Mouse (Mus musculus) forebrain, embryonic 10.5 days (tissue): ENCODE measurements around the gene Zfp534. TPM values are rescaled to one million over a fixed set of nuclear protein-coding genes. Genes with fewer than 3 reads are reported as not detected.
A peak's percentile ranks its signal among the peaks of the same experiment; 100 is the strongest.
"Not testable (repeated sequence)": the region's sequence is repeated elsewhere in the genome, so short reads cannot be mapped to it uniquely, and the experiment has no call there.

Experiments used
- DNase-seq: peaks from one replicate; pipeline ENCODE4 v3.0.0-alpha.2; 2017; ENCODE audit warnings: low spot score; ENCODE audit errors: extremely low spot score
- H3K27ac ChIP-seq: fragments of 300-500 bp; sonication (generic); 2 replicates; pipeline ENCODE4 v1.5.1; 2016; ENCODE audit warnings: mild to moderate bottlenecking
- H3K27me3 ChIP-seq: fragments of 300-500 bp; sonication (generic); 2 replicates; pipeline ENCODE4 v1.6.1; 2016; ENCODE audit warnings: mild to moderate bottlenecking; ENCODE audit not compliant: poor library complexity, severe bottlenecking
- H3K36me3 ChIP-seq: fragments of 300-500 bp; sonication (generic); replicated peaks from 2 replicates; pipeline ENCODE4 v1.6.1; 2016; ENCODE audit warnings: mild to moderate bottlenecking, moderate library complexity
- H3K4me1 ChIP-seq: fragments of 300-500 bp; sonication (generic); 2 replicates; pipeline ENCODE4 v1.6.1; 2016
- H3K4me3 ChIP-seq: fragments of 300-500 bp; sonication (generic); 2 replicates; pipeline ENCODE4 v1.5.1; 2016; ENCODE audit warnings: mild to moderate bottlenecking, moderate library complexity
- H3K9me3 ChIP-seq: fragments of 300-500 bp; sonication (generic); 2 replicates; pipeline ENCODE4 v1.6.1; 2016; ENCODE audit warnings: mild to moderate bottlenecking, moderate library complexity
- WGBS: fragments of 180-500 bp; shearing (Covaris S2); methylation state at CpG from one replicate; pipeline ENCODE4 v1.1.7; 2016; 5-methylcytosine and 5-hydroxymethylcytosine counted together
- polyA plus RNA-seq: library from polyadenylated mRNA; unstranded; fragments of >200 nt; fragmentation: Nextera tagmentation; extraction: Ambion mirVana; gene quantifications from 2 replicates; pipeline ENCODE4 v1.2.1, GENCODE M21; 2016

Zfp534 gene
- not detected in 2 replicates for polyA plus RNA-seq

GRCm38 (mm10) chr4:147702453-147702852 lies at the start of gene Zfp534:
Gene Zfp534, minus strand, starts transcription at chr4:147702553.
- WGBS = 83% methylated on average over 3 of the region's 3 CpGs
- H3K4me1 ChIP-seq, H3K36me3 ChIP-seq, H3K27me3 ChIP-seq, H3K4me3 ChIP-seq, H3K9me3 ChIP-seq, H3K27ac ChIP-seq, DNase-seq: not testable (repeated sequence)

- H3K27ac ChIP-seq, DNase-seq, H3K4me3 ChIP-seq, H3K36me3 ChIP-seq, H3K4me1 ChIP-seq, H3K27me3 ChIP-seq: not testable (repeated sequence)
- peaks cover 25% of the 10 kb centered on the region for H3K9me3 ChIP-seq
- 93% methylated on average over 14 of the region's 15 CpGs for WGBS
Measured at GRCm38 (mm10) chr4:147746255-147746654, 43.9 kb upstream of the Zfp534 start.

DNA sequence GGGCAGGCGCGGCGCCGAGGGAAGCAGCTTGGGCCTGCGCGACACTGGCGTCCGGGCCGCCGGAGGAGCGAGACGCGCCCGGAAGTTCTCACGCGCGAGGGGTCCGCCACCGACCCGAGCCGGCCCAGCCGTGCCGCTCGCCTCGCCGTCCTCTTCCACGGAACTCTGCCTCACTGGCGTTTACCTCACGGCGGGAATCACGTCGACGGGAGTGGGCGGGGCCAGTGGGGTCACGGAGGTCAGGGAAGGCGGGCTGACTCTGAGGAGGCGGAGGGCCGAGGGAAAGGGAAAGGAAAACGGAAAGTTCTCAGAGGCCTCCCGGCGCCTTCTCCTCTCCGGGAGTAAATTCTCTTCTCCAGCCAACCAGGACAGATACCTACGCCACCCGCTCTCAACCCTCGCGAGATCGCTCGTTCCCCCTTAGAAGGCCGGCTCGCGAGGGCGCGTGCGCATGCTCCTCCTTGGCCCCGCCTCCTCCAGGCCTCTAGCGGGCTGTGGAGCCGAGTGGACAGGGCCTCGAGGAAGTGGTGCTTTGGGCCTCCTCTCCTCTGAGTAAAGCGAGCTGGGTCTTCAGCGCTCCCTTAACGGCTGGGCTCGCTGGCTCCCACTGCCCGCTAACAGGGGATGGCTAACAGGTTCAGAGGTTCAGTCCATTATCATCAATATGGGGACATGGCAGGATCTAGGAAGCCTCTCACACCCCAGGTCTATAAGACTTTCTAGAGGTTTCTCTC lies 36.5 kb upstream of the Zfp534 start:
- H3K4me1 ChIP-seq, H3K36me3 ChIP-seq, H3K27ac ChIP-seq, H3K27me3 ChIP-seq: not testable (repeated sequence)
- Histone ChIP-seq H3K4me3 (peak overlapping the region; percentile 48), H3K9me3 (peaks cover 23% of the 10 kb centered on the region)
- DNase-seq = peak; percentile 26
- 35% methylated on average over 63 of the region's 63 CpGs for whole genome bisulfite sequencing

GRCm38 (mm10) chr4:147655245-147655644 lies 47.1 kb downstream of the Zfp534 start:
- WGBS = 93% methylated on average over 5 of the region's 5 CpGs
- H3K4me3 ChIP-seq, H3K4me1 ChIP-seq, H3K36me3 ChIP-seq, H3K27me3 ChIP-seq, DNase-seq, H3K9me3 ChIP-seq, H3K27ac ChIP-seq: not testable (repeated sequence)

- not testable (repeated sequence) for H3K4me3 ChIP-seq, H3K4me1 ChIP-seq, H3K36me3 ChIP-seq, DNase-seq, H3K27ac ChIP-seq, H3K27me3 ChIP-seq, H3K9me3 ChIP-seq
- no CpG with 5 or more reads among the region's 3 CpGs for WGBS
Measured at GRCm38 (mm10) chr4:147647407-147647806, 54.9 kb downstream of the Zfp534 start.

GRCm38 (mm10) chr4:147642413-147642812 lies 59.9 kb downstream of the Zfp534 start, which contains the start of gene Zfp979:
Gene Zfp979, minus strand, starts transcription at chr4:147642513.
- no CpG with 5 or more reads among the region's 6 CpGs for WGBS
- not testable (repeated sequence) for H3K27ac ChIP-seq, H3K4me1 ChIP-seq, H3K4me3 ChIP-seq, H3K36me3 ChIP-seq, DNase-seq, H3K27me3 ChIP-seq, H3K9me3 ChIP-seq

DNA sequence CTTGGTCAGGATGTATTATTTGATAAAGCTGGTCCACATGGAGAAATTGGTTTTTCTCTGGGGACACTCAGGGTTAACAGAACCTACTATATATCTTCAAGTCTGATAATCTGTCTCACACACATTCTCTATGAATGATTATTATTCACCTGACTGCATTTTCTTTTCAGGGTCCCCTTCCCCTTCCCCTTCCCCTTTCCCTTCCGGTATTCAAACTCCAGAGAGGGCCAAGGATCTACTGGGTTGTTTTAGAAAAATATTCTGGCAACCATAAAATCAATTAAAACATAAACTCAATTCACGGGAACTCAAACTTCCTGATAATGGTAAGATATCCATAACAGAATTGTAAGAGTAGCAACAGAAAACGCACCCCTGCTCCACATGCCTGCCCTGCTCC lies 60.4 kb downstream of the Zfp534 start:
- not testable (repeated sequence) for H3K36me3 ChIP-seq, DNase-seq, H3K27me3 ChIP-seq, H3K27ac ChIP-seq, H3K4me1 ChIP-seq, H3K9me3 ChIP-seq, H3K4me3 ChIP-seq
- 45% methylated on average over 2 of the region's 3 CpGs for whole genome bisulfite sequencing

- H3K27ac ChIP-seq, H3K4me3 ChIP-seq, DNase-seq, H3K36me3 ChIP-seq, H3K4me1 ChIP-seq, H3K9me3 ChIP-seq, H3K27me3 ChIP-seq: not testable (repeated sequence)
- no CpG with 5 or more reads among the region's 2 CpGs for WGBS
Measured at GRCm38 (mm10) chr4:147633818-147634262, 68.5 kb downstream of the Zfp534 start.

Other genes with a start within 250 kb of the Zfp534 start
- gene Zfp982, start 210.1 kb downstream of the Zfp534 start, polyA plus RNA-seq = 6.4 and 10.5 TPM in 2 replicates
- gene Gm16503, start 162.3 kb downstream of the Zfp534 start, polyA plus RNA-seq = 0.52 and 0.72 TPM in 2 replicates
- gene Zfp985, start 149.3 kb downstream of the Zfp534 start, polyA plus RNA-seq = 0.06 and 0.12 TPM in 2 replicates
- 2.8 and 2.9 TPM in 2 replicates for gene Zfp979, start 60.0 kb downstream of the Zfp534 start, polyA plus RNA-seq
- gene Zfp984, start 107.2 kb upstream of the Zfp534 start, polyA plus RNA-seq = 8.2 and 8.4 TPM in 2 replicates
- 4.7 and 6.0 TPM in 2 replicates for gene Zfp933, start 145.8 kb upstream of the Zfp534 start, polyA plus RNA-seq
- gene Miip, start 166.3 kb upstream of the Zfp534 start, polyA plus RNA-seq = 70.1 and 73.4 TPM in 2 replicates
- gene Fv1, start 166.4 kb upstream of the Zfp534 start, polyA plus RNA-seq = 15.4 and 16.4 TPM in 2 replicates
- 42.9 and 43.4 TPM in 2 replicates for gene Mfn2, start 202.2 kb upstream of the Zfp534 start, polyA plus RNA-seq
- 20.9 and 23.0 TPM in 2 replicates for gene Plod1, start 234.2 kb upstream of the Zfp534 start, polyA plus RNA-seq
- 9.0 and 9.2 TPM in 2 replicates for gene 2510039O18Rik, start 238.3 kb upstream of the Zfp534 start, polyA plus RNA-seq